Mouse (Mus musculus) erythroblast, embryonic 14.5 days (primary cell): ENCODE data around the gene Hcfc1.

ENCODE experiments used
- GATA1 ChIP-seq: IDR thresholded peaks from 2 replicates; pipeline ENCODE4 v1.6.1; 2012; ENCODE audit warnings: low read length, inconsistent platforms, mixed read lengths
- TAL1 ChIP-seq: IDR thresholded peaks from 3 replicates; pipeline ENCODE4 v1.6.1; 2012; ENCODE audit warnings: low read length, inconsistent platforms, mixed read lengths

GRCm38 (mm10) chrX:73952603-73953002 lies 13.6 kb downstream of the Hcfc1 start:
- TF ChIP-seq TAL1 (no peak), GATA1 (no peak)
